Mouse (Mus musculus) heart, postnatal 0 days (tissue): ENCODE measurements around the gene Atxn3.

ENCODE experiments used
- CTCF ChIP-seq: IDR thresholded peaks from 2 replicates; pipeline ENCODE4 v1.5.1; 2016; ENCODE audit warnings: antibody characterized with exemption, control low read depth, low read depth
- EP300 ChIP-seq: IDR thresholded peaks from 2 replicates; pipeline ENCODE4 v1.6.1; 2016; ENCODE audit warnings: antibody characterized with exemption, low read depth

DNA sequence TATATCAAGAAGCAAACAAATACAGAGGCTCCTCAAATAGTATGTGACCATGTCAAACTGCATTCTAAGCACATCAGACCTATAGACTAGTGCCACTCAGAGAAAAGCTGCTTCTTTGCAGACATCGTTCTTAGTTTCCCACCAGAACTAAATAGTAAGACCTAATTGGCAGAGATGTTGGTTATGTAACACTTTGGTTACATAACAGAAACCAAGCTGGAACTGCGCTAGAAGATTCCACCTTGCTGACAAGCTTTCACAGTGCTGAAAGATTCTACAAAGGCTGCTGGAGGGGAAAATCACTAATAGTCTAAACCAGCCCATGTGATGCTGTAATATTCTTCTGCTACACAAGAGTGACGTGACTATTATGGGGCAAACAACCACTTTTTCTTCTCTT is 22.8 kb downstream of the Atxn3 start:
- TF ChIP-seq EP300 (no peak), CTCF (no peak)
